Mouse (Mus musculus): ENCODE results near the gene Pdia2. TPM values are rescaled to one million over a fixed set of nuclear protein-coding genes. Genes with fewer than 3 reads are reported as not detected.

The Pdia2 gene
- not detected for total RNA-seq (2021)
- long read RNA-seq, experiment 1, result 0 reads
- long read RNA-seq, experiment 2, result 0 reads

DNA sequence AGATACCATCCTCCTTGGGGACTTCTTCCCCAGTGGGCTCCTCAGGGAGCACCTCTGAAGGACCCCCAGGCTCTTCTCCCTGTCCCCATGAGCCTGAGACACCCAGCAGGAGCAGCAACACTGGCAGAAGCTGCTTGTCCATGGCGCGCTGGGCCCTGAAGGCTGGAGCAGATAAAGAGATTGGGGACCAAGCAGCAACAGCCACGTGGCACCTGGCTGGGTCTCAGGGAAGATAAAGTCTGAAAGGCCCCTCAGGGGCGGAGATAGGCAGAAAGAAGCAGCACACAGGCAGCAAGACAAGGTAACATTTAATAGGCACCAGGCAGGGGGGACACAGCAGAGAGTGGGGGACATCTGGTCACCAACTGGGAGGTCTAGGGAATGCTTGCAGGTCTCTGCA, at the start of gene Pdia2:
TSS of gene Pdia2 (minus strand) at position 196 of the 400 bp plus-strand sequence.
- no peak for DNase-seq

DNA sequence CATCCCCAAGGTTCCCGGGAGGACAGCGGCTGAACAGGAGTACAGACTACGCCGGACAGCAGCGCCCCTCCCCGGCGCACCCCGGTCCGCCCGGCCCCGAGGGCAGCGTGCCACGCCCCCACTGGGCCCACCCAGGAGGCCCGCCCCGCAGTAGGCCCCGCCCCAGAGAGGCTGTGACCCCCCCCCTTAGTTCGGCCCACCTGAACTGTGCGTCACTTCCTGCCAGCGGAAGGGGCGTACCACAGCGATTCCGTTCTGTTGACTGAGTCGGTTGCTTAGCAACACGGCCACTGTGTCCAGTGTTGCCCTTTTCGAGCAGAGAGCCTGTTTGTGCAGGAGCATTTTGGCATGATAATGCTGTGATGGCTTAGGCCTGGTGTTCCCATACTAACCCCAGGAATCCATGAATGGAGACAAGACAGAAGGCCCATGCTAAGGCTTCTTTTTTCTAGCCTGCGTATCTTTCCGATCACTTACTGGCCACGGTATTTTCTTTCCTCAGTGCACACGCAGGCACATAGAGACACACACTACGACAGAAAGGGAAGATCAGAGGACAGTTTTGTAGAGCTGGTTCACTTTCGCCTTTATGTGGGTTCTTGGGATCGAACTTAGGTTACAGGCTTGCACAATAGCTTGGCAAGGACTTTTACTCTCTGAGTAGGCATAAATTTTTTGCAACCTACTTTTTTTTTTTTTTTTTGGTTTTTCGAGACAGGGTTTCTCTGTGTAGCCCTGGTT, 45.4 kb upstream of the Pdia2 start, which contains the start of gene Fam234a:
TSS of gene Fam234a (minus strand) at position 142 of the 741 bp plus-strand sequence.
- DNase-seq, result peak; percentile 97

- DNase-seq, result peak; percentile 76
Observed at GRCm38 (mm10) chr17:26243471-26244100, 44.7 kb upstream of the Pdia2 start.

GRCm38 (mm10) chr17:26240990-26241389, 42.1 kb upstream of the Pdia2 start:
- DNase-seq, result no peak

DNA sequence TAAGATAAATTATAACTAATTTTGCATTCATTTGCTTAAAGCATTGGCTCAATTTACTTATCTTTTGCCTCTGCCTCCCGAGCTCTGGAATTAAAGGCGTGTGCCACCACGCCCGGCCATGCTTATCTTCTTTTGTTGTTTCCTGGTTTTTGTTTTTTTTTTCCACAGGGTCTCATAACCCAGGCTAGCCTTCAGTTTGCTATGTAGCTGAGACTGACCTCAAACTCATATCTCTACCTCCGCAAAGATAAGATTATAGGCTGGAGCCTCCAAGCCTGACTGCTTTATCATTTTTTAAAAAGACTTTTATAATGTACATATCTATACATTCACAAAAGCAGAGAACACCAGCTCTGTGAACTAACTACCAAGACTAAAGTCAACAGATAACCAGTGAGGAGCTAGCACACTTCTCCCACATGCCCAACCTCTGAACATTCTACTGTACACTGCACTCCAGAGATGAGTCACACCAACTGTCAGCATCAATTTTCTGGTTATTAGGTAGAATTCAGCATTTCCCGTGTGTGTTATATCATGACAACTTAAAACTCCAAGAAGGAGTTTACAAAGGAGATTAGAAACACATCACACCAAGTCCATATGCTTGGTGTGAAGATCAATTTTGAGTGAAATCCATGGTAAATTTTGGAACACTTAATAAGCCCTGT, 41.4 kb upstream of the Pdia2 start:
- DNase-seq, result no peak

- DNase-seq, result no peak
Observed at GRCm38 (mm10) chr17:26239551-26239950, 40.7 kb upstream of the Pdia2 start.

DNA sequence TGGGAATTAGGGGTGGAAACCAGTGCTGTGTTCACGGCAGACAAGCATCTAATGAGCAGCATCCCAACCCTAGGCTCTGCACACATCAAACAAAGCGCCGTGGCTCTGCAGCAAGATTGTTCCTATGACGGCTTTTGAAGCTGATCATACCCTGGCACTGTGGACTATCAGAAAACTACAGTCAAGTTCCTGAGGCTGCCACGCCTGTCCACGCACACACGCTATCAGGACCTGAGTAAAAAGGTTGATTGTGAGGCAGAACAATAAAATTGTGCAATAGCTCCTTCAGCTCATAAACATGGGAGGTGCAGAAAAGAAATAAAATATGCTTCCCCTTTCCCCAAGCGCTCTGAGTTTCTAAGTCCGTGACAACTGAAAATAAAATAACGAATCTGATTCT, 38.8 kb upstream of the Pdia2 start:
- no peak for DNase-seq

DNA sequence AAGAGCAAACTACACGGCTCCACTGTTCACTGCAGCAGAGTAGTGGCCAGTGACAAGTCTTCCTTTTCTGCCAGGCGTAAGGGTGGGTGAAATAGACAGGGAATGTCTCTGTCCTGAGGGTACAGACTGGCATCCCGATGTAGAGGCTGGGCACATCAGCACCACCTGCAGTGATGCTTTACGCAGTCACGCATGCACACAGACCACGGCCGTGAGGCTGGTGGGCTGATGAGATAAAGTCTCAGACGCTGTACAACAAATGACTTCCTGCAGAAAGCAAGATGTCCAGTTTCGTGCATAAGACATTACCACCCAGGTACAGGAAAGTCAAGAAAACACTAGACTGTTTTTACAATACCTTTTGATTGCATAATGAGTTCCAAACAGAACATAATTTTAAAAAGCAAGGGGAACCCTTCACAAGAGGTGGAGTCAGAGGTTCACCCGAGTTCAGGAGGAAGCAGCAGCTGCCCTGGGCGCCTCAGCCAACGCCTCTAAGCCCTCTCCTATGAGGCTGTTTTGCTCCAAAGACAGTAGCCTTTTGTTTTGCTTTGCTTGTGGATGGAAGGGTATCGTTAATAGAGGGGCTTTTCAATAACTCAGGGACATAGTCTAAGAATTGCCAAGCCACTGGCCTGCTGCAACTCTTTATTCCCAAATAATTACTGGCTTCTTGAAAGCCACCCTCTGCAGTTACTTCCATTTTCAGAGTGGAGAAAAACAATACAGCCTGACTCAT, 36.4 kb upstream of the Pdia2 start:
- no peak for DNase-seq

GRCm38 (mm10) chr17:26234386-26234785, 35.5 kb upstream of the Pdia2 start:
- DNase-seq, result no peak

GRCm38 (mm10) chr17:26232863-26233262, 34.0 kb upstream of the Pdia2 start:
- DNase-seq, result no peak

GRCm38 (mm10) chr17:26231156-26231555, 32.3 kb upstream of the Pdia2 start:
- no peak for DNase-seq

DNA sequence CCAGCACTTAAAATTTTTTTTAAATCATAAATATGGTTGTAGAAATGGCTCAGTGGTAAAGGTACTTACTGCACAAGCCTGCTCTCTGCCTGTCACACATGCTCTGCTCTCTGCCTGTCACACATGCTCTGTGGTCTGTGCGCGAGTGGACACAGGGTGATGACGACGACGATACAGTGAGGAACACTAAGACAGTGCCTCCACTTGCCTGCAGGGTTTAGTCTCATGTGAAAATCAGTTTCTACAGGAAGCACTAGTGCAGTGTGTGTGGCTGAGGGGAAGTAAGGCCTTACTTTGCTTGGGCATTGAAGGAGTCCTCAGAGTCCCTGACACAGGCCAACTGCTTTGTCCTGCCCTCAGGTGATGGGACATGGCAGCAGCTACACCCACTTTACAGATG, 30.9 kb upstream of the Pdia2 start:
- DNase-seq, result no peak

DNA sequence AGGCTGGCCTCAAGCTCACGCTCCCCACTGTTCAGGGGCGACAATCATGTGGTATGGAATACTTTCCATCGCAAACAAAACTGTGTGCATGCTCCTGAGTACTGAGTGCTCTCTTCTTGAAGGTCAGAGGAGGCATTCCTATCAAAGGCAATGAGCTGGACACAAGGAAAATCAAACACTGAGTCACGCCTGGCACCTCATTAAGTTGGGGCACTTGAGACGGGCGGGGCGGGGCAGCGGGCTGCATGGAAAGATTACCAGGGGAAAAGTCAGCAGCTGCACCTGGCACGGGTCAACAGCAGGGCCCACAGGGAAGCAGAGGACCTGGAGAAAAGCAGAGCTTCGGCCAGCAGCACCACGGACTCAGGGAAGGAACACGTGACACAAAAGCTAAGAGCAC, 26.3 kb upstream of the Pdia2 start:
- DNase-seq, result no peak

- DNase-seq, result no peak
Observed at GRCm38 (mm10) chr17:26221508-26221907, 22.6 kb upstream of the Pdia2 start.

DNA sequence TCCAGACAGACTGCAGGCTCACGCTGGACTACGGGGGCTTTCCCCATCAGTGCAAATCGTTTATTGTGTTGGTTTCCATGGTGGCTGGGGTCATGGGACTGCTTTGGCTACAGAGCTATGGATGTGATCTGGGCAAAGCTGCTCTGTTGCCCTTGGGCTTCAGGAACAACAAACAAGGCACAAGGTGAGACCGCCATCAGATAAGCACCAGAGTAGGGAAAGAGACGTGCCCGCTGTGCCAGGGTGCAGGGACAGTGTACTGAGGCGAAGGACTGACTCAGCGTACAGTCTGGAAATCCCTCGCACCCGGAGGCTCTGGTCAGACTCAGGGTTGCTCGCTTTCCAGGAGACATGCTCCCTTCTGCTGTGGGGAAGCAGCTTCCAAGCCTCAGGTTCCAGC, 13.8 kb upstream of the Pdia2 start:
- DNase-seq, result no peak

DNA sequence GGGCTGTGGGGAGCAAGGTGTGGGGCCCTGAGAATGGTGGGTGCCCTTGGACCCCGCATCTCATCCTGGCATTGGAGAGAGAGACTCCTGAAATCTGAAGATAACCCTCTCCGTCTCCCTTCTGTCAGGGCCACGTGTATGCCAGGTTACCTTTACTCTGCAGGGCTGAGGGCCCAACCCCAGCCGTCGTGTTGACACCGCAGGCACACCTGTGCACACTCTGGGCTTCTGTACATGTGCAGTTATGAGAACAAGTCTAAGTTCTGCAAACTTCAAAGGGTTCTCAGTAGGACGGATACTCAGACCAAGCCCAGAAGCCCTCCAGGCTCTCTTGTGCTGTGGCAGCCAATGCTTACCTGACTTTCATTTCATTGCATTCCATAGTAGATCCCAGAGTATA, 13.4 kb upstream of the Pdia2 start:
- DNase-seq, result no peak

- DNase-seq, result no peak
Observed at GRCm38 (mm10) chr17:26207686-26208085, 8.8 kb upstream of the Pdia2 start, which contains the start of gene Arhgdig. TSS of gene Arhgdig (minus strand) at chr17:26207786.

GRCm38 (mm10) chr17:26206392-26206791, 7.5 kb upstream of the Pdia2 start:
- DNase-seq, result no peak

DNA sequence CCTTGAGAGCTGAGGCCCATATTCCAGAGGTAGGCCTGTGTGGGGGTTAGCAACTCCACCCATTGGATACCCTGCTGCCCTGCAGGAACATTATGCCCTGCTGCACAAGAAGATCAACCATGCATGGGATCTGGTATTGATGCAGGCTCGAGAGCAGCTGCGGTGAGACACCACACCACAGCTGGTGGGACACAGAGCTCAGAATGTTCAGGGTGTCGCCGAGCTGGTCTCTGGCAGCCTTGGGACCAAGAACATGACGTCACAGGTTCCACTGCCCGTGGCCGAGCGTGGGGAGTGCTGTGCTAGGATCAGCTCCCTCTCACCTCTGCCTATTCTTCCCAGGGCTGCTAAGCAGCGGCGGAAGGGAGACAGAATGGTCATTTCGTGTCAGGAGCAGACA, 5.9 kb upstream of the Pdia2 start:
- DNase-seq, result no peak

GRCm38 (mm10) chr17:26203321-26203811, 4.5 kb upstream of the Pdia2 start:
- DNase-seq, result no peak

DNA sequence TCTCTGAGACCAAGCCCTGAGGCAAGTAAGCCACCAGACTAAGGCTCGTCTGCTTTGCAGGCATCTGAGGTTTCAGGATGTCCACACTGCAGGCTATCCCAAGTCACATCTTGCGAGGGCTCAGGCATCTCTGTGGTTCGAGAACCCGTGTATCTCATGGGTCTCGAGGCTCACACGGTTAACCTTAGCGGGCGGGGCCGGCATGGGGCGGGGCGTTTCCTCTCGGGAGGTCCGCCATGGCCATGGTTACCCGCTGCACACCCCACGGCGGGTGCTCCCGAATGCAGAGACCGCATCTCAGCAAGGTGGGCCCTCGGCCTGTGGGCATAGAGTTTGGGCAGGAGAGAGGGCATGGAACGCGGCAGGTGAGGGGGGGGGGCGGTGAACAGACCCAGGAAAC, 3.9 kb upstream of the Pdia2 start, which contains the start of gene Rgs11:
TSS of gene Rgs11 (plus strand) at position 215 of the 400 bp plus-strand sequence.
- DNase-seq, result no peak

- DNase-seq, result no peak
Observed at GRCm38 (mm10) chr17:26201998-26202397, 3.1 kb upstream of the Pdia2 start.
